Mouse (Mus musculus) kidney, postnatal 10 days (tissue): ENCODE measurements at regions not wholly inside any gene's neighbourhood (a gene's known extent, or its start where the extent isn't known, plus 50 kb on each side); places are given as distances from the start of the nearest gene placed in this dataset.
A peak's percentile ranks its signal among the peaks of the same experiment; 100 is the strongest.

Experiments
- DNase-seq: peaks from one replicate; pipeline ENCODE4 v3.0.0; 2021; ENCODE audit warnings: mixed read lengths

DNA sequence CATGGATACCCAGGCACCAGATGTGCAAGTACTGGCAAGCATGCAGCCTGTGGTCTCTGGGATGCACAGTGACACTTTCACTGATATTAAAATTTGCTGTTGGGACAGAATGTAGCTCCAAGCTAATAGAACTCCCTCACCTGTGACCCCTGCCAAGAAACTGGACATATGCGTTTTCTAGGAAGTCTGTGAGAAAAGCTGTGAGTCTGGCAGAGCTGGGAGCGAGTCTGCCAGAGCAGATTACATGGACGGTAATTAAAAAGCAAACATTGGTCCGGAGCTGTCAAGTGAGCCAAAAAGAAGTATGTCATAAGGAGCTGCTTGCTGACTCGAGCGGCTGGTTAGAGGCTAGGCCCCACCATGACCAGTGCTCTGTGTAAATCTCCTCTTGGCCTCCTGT is 147.1 kb downstream of the Tsen15 start:
- no peak for DNase-seq

DNA sequence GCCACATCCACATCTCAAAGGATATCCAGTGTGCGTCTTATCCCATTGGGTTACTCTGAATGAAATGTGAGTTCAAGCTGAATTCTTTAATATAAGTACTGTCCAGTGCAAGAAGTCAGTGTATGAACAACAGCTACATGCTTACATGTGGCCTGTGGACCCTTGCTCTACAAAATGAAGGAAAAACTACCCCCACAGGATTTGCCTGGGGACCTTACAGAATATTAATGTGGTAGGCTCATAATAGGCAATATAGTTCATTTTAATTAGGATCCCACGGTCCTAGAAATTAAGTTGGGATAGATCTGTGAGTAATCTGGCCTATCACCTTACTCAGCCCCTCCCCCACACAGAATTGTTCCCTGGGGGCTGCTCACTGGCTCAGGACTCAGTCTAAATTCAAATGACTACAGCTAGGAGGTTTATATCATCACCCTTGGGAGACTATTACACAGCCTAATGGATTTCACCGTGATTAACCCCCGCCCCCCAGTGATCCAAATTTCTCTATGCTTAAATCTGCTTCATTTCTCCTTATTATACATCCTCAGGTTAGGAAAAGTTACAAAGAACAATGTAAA is 145.4 kb upstream of the 1700025G04Rik start:
- DNase-seq, result no peak

GRCm38 (mm10) chr1:152234716-152235115 is 144.8 kb upstream of the 1700025G04Rik start:
- no peak for DNase-seq

DNA sequence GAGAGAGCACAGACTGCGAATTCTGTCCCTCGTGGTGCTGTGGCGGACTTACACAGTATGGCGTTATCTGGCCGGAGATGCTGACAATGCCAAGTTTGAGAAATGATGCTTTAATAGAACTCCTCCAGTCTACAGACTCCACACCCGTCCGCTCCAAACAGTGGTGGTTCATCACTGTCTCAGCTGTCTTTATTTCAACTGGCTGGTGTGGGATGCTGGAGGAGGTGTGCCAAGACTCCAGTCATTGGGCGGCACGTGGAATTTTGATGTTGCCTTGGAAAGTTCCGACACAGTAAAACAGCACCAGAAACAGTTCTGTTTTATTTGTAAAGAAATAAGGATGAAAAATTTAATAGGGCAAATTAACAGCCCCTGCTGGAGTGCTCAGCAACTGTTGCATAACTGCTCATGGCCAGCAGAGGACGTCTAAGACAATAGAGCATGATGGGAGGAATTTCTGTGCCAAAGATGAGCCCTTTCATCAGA is 141.8 kb upstream of the 1700025G04Rik start:
- no peak for DNase-seq

- no peak for DNase-seq
Observed at GRCm38 (mm10) chr1:152229709-152230108, 139.8 kb upstream of the 1700025G04Rik start.

- DNase-seq, result no peak
Observed at GRCm38 (mm10) chr1:152226049-152226448, 136.1 kb upstream of the 1700025G04Rik start.

- DNase-seq, result peak; percentile 63
Observed at GRCm38 (mm10) chr1:152223666-152224065, 133.7 kb upstream of the 1700025G04Rik start.

- no peak for DNase-seq
Observed at GRCm38 (mm10) chr1:152220804-152221565, 131.1 kb upstream of the 1700025G04Rik start.

DNA sequence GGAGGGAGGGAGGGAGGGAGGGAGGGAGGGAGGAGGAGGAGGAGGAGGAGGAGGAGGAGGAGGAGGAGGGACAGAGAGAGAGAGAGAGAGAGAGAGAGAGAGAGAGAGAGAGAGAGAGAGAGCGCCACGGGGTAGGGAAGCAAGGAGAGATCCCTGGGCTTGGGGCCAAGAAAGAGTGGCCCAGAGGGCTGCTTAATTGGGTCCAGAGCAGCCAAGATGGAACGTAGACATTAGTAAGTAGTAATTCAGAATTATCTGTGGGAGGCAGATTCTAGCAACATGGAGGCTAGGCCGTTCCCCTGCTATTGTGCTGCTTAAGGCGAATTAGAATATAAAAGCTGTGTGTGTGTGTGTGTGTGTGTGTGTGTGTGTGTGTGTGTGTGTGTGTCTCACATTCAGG is 129.8 kb upstream of the 1700025G04Rik start:
- DNase-seq, result peak; percentile 23

GRCm38 (mm10) chr1:152217404-152217803 is 127.5 kb upstream of the 1700025G04Rik start:
- peak; percentile 26 for DNase-seq

- DNase-seq, result no peak
Observed at GRCm38 (mm10) chr1:152214376-152214775, 124.5 kb upstream of the 1700025G04Rik start.

DNA sequence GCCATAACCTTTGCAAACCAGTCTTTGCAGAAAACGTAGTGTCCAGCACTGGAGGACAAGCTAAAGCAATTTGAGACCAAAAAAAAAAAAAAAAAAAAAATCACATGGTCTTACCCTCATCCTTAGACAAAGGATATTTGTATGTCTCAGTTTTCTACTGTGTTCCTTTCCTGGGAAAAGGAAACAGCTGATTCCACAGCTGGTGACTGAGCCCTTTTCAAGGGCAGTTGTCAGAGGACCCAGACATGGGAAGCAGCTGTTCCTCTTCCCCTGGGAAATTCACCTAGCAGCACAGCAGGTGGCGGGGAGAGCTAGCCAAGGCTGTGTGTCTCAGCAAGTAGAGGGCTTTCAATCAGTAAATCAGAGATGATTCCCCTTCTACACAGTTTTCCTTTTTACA is 113.3 kb upstream of the 1700025G04Rik start:
- DNase-seq, result peak; percentile 30

DNA sequence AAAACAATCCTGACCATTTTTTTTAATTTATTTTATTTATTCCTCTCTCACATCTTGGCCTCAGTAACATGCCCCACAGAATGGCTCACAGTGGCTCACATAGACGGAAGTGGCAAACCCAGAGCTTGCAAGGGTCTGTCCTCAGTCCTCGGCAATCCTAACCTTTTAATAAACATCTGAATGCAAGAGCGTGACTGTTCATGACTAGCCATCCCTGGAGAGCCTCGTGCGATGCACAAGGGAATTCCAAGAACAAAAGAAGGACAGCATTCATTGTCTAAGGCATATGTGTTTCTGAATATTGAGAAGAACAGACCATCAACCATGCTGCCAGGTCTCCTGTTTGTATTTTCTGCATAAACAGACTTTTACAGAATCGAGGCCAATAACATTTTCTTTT is 98.8 kb upstream of the 1700025G04Rik start:
- DNase-seq, result no peak

- DNase-seq, result no peak
Observed at GRCm38 (mm10) chr1:152184956-152185355, 95.0 kb upstream of the 1700025G04Rik start.

DNA sequence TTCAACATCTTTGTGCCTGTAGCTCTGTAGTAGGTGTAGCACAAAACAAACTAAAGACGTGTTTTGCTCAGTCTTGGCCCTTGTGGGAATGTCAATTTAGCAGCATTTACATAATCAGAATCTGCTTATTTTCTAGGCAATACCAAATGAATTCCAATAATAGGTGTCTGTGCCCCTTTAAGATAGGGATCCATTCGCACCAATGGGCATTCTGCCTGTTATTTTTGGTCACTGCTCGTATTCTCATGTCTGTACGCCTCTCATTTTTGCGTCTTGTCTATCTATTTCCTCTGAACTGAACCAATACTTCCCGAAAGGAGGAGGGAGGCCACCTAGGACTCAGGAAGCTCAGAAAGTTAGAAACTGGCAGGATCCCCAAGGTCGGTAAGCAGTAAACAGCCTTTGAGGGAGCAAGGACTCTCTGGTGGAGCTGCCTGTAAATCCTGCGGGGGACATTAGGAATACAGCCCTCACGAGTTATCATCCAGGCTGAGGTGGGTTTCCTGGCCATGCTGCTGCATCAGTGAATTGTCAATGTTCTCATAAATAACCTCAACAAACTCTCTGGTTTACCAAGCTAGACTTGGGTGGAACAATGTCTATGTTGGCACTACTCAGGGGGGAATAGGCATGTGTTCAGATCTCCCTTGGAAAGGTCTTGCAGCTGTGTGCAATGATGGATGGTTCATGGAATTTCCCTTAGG is 86.5 kb upstream of the 1700025G04Rik start:
- no peak for DNase-seq

DNA sequence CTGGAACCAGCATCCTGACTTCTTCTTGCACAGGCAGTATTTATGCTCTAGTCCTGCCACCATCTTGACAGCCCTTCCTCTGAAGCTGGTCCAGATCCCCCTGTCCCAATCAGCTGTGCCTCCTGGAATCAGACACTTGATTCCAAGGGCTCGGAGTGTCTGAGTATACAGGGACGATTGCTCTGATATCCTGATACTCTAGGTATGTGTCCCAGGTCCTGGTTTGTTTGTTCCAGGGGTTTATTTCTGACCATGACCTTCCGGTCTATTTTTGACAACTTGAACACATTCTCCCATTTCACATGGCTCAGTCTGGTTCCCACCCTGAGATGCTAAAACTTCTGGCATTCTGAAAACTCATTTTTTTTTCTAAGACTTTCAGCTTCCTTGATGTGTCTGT is 85.8 kb upstream of the 1700025G04Rik start:
- no peak for DNase-seq

GRCm38 (mm10) chr1:152174464-152174863 is 84.5 kb upstream of the 1700025G04Rik start:
- no peak for DNase-seq

DNA sequence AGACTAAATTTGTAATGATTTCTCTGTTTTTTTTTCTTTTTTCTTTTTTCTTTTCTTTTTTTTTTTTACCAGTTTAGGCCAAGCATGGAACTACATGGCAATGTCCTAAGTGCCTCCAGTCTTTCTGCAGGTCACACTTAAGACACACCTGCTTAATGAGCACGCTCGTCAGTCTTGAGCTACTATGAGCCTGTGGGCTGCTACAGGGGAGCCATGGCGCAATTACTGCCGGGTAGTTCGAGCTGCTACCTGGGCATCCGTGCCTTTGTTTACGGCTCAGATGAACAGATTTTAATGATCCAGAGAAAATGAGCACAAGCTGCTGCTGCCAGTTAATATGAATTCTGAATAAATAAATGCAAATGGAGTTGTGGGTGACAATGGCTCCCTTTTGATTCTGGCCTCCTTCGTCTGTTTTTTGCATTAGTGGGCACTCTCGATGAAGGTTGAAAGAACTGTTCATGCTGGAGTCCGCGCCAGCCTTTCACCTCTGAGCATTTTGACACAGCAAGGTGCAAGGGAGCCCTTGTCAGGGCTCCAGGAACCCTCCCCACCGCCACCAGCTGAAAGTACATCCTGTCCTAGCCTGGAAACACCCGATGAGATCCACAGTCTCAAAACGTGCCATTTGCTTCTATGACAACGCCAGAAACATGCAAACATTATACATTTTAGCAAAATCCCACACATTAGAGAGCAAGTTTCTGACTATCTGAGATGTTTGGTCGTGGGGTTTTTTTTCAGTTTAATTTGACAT is 81.3 kb upstream of the 1700025G04Rik start:
- no peak for DNase-seq

DNA sequence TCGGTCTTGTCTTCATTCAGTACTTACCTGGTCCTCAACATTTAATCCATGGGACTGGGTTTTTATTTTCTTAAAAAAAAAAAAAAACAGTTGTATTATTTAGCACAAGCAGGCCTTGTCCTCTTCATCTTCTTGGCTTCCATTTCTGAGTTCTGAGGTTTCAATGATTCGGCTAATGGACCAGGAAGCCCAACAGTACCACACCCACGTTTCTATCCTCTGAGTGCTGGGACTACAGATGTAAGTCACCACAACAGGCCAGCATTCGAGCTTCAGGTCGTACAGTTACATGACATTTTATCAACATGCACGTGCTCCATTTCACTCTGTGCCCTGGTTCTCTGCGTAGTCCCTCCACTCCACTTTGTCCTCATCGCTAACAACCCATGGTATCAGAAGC is 80.7 kb upstream of the 1700025G04Rik start:
- no peak for DNase-seq

- DNase-seq, result no peak
Observed at GRCm38 (mm10) chr1:152169508-152169907, 79.6 kb upstream of the 1700025G04Rik start.

GRCm38 (mm10) chr1:152168284-152168683 is 78.4 kb upstream of the 1700025G04Rik start:
- peak; percentile 76 for DNase-seq

DNA sequence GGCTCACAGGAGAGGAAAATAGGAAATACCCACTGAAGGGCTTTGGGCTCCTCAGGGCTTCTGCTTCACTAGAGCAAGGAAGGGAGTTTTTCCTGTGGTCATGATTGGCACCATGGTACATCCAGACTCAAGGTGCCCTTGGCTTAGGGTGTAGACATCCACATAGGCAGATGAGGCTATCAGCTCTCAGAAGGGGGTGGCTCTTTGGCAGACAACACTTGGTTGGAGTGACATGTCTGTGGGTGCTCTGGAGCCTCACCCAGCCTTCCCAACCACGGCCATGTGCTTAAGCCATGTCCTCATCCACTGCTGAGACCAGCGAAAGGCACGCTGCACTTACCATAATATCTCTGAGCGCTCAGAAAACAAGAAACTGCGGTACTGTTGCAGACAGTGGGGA is 77.8 kb upstream of the 1700025G04Rik start:
- DNase-seq, result no peak

- DNase-seq, result no peak
Observed at GRCm38 (mm10) chr1:152165490-152165905, 75.6 kb upstream of the 1700025G04Rik start.
